Mouse (Mus musculus) ovary, adult 18-20 months (tissue): ENCODE measurements around the gene Rimbp2.

Experiments used
- DNase-seq: peaks from one replicate; pipeline ENCODE4 v3.0.0; 2022; ENCODE audit warnings: low spot score, mixed read lengths

The Rimbp2 gene

DNA sequence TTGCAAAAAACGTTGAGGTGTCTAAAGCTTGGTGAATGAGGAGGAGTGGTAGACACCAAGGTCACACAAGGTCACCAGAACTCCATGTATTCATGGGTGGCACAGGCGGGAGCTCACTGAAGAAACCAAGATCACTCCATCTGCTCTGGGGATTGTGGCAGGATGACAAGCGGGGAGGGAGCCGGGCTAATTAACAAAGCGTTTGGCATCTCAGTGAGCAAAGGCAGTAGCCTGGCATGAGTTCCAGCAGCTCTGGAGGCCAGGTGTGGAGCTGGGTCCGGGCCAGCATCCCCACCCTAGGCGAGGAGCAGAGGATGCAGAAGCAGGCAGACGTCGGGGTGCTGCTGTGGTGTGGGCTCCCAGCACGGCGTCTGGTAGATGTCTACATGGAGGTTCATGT, 108.3 kb downstream of the Rimbp2 start:
- DNase-seq = no peak

GRCm38 (mm10) chr5:128843982-128844381, 109.3 kb downstream of the Rimbp2 start:
- no peak for DNase-seq

DNA sequence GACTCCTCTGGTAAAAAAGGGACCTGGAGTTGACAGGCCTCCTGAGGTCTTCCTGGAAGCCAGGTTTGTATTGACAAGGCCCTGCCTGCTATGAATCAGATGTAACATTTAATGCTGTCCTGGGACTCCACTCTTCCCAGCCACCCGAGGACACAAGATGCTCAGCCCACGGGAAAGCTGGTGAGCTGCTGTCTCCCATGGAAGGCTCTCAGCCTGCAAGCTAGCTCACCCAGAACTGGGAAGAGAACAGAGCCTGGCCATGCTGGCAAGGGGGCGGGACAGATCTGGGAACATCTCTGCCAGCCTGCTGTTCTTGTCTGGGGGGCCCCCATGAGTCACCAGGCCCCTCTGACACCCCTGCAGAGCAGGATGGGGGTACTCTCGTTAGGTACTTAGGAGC, 111.7 kb downstream of the Rimbp2 start:
- no peak for DNase-seq

- no peak for DNase-seq
Measured at GRCm38 (mm10) chr5:128837045-128837444, 116.2 kb downstream of the Rimbp2 start.

DNA sequence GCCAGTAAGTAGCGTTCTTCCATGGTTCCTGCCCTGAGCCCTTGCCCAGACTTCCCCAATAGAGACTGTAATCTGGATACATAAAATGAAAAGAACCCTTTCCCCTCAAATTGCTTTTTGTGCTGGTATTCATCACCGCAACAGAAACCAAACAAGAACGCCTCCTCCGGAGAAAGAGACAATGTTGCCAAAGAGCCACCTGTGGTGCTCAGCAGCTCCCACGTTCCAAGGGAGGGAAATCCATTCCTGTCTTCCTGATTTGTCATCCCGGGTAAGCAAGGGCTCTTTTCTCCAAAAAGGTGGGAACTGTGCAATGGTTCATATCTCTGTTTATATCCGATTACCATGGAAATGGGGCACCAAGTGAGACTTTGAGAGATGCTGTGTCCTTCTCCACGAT, 119.2 kb downstream of the Rimbp2 start:
- no peak for DNase-seq

DNA sequence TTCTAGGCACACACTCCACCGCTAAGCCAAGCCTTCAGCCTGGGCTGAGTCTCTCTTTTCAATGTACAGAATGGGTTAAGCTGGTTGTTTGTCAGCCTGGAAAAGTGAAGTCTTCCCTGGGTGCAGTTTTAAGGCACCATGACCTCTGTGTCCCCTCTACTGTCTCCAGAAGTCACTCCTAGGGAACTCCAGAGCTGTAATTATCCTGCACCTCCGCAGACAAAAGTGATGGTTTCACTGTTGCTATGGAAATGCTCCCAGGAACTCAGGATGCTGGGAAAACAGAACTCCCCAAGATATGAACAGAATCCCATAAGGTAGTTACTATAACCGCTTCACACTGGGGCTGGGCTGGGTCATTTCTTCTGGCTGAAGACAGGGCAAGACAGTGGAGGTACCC, 130.4 kb downstream of the Rimbp2 start:
- no peak for DNase-seq

DNA sequence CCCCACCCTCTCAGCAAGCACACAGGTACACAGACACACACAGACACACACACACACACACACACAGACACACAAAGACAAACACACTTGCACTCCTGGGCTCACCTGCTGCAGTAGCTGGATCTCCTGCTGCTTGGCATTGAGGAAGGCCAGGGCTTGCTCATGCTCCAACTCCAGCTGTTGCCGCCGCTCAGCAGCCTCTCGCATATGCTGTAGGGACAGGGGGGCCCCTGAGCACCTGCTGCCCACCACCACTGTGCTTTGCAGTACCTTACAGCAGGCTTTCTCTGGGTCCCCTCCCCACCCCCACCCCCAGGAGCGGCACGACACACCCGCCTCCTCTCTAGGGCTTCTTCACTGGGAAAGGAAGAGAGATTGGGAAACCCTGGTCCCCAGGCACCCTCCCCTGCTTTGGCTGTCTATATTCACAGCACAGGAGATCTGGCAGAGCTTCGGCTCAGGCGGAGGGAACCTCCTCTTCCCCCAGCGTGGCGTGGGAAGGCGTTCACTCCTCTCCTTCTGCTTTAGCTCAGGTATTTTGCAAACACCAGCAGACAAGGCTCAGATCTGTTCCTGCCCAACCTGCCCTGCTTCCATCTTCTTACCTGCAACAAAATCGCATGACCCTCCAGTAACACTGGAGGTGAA, 133.5 kb downstream of the Rimbp2 start:
- no peak for DNase-seq

DNA sequence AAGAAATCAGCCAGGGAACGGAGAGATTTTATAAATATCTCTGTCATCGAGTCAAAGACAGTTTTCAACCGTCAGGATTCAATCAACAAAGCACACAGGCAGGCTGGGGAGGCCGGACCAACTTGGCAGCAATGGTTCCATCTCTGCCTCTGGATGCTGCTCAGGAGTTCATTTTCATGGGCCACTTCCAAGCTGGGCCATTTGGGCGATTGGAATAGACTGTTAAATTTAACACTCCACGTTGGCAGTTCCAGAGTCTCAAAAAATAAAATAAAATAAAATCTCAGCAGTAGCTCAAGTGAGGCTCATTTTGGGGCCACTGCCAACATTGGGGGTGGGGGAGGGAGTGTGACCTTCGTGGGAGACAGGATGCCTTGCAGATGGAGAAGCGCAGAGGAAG, 137.7 kb downstream of the Rimbp2 start:
- no peak for DNase-seq

GRCm38 (mm10) chr5:128815078-128815477, 138.2 kb downstream of the Rimbp2 start:
- DNase-seq = no peak

GRCm38 (mm10) chr5:128813121-128813520, 140.2 kb downstream of the Rimbp2 start:
- no peak for DNase-seq

DNA sequence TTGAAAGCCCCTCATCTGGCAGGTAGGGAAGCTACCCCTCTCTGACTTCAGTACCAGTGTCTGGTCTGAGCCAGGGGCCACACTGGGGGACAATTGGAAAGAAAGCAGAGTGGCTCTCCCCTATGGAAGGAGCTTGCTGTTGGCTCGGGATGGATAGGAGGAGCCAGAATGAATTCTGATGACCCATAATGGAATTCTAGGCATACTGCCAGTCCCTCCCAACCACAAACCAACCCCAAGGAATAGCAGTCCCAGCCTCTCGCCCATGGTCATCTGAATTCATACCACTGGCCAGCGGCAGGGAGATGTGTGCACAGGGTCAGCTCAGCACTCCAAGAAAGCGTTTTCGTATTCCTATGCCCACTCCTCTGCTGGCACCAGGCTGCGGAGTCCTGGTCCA, 141.9 kb downstream of the Rimbp2 start:
- no peak for DNase-seq

GRCm38 (mm10) chr5:128810006-128810405, 143.3 kb downstream of the Rimbp2 start:
- no peak for DNase-seq

- no peak for DNase-seq
Measured at GRCm38 (mm10) chr5:128809406-128809805, 143.9 kb downstream of the Rimbp2 start.

DNA sequence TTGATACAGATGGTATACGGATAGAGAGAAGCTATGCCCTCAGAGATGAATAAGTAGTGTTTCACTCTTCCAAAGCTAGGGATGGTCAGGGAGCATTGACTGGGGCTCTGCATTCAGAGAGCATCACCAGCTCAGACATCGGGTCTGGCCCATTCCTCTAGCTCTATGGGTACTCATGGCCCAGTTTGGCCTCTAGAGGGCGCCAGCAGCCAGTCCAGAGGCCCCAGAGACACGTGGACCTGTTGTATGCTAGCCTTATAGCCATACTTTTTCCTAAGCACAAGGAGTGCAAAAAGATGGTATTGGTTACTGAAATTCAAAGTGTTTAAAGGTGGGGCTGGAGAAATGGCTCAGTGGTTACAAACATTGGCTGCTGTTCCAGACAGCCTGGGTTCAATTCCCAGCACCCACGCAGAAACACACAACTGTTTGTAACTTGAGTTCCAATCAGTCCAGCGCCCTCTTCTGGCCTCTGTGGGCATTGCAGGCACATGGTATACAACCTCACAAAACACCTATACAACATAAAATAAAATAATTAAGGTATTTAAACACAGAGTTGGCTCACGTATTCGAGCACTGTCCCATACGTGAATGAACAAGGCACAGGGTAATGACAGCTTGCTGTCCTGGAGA, 144.6 kb downstream of the Rimbp2 start:
- no peak for DNase-seq

GRCm38 (mm10) chr5:128807408-128807807, 145.9 kb downstream of the Rimbp2 start:
- DNase-seq = no peak

- no peak for DNase-seq
Measured at GRCm38 (mm10) chr5:128806296-128806998, 146.8 kb downstream of the Rimbp2 start.

GRCm38 (mm10) chr5:128805092-128805491, 148.2 kb downstream of the Rimbp2 start:
- DNase-seq = no peak

DNA sequence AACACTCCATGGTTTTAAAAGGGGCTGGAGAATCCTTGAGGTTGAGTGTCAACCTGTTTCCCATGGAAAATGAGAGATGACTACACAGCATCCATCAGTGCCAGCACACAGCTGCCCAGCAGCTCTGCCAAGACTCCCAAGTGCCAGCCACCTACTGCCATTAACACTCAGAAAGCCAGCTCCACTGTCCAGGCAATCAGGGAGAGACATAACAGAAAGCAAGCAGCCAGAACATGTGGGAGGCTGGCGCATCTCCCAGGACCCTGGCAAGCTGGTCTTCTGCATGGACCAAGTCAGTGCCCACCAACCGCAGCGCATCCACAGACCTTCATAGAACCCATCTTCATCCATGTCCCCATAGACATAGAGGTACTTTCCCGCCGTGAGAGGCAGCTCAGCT, 152.7 kb downstream of the Rimbp2 start:
- no peak for DNase-seq

DNA sequence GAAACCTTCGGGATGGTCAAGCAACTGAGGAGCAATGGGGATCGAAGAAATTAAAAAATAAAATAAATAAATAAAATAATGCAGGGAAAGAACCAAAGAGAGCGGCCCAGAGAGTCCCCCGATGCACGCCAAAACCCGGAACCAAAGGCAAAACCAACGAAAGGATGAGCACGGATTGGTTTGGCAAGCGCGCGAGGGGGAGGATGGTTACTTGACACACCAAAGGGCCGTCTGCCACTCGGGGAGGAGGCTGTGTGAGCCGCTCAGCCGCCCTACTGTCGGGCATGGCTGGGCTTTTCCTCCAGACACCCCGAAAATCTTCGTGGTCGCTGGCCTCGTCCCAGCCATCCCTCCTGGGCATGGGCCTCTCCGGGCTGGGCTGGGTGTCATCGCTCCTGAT, 171.7 kb downstream of the Rimbp2 start:
- no peak for DNase-seq

DNA sequence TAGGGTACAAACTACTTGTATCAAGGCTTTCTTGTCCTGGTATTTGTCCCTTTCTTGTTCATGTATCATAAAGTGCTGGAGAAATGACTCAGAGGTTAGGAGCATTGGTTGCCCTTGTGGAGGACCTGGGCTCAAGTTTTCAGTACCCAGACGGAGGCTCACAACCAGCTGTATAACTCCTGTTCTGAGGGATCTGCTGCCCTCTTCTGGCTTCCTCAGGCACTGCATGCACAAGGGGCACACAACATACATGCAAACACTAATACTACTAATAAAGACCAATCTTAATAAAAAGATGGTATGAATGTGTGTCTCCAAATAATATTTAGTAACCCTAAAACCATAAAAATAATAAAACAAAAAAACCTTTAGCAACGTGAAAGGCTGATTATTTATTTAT, 176.9 kb downstream of the Rimbp2 start:
- DNase-seq = no peak

GRCm38 (mm10) chr5:128769026-128769631, 184.2 kb downstream of the Rimbp2 start:
- DNase-seq = no peak

DNA sequence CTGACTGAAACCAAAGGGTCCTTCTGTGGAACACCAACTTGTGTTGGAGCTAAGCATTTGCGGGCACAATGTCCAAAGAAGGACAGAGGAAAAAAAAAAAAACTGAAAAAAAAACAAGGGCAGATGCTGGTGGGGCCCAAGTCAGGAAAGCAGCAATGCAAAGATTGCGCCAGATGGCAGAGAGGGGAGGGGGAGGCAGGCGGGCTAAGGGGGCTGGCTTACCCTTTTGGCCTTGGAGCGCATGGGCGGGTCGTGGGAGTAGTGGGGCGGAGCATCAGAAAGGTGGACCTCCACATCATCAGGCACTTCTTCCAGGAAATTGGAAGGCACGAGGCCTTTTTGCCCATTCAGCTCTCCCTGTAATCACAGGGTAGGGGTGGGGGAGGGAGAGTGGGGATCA, 192.2 kb downstream of the Rimbp2 start:
- no peak for DNase-seq

GRCm38 (mm10) chr5:128746261-128746660, 207.0 kb downstream of the Rimbp2 start:
- no peak for DNase-seq
